In genomic region chr15:95951497-95951896, GRCm38 (mm10) we compare ENCODE assay signal across 11 mouse cellular contexts.
DNase-seq lines count a peak whose midpoint lies in the region; ATAC-seq and TF ChIP-seq lines count a peak whose summit lies in the region.
"Had no signal": no experiment of that assay in that cellular context is flagged by ENCODE, and none has a peak within 500 bp of the region (broad histone marks: within the 10 kb centered on the region; RNA-seq: fewer than 3 reads in every experiment).

No protein-coding gene starts in this region.

- no peak for TF ChIP-seq POLR2A in spleen, adult 2 months (IDR thresholded peaks at IDR 0.05; ENCODE audit: low read depth, low read length)

- H3K27ac ChIP-seq in hindbrain, embryonic 15.5 days (replicated peaks), result 0 out of 2 replicates have a peak overlapping the region, but pooled peaks have one; percentile 1
- no peak overlapping the region for H3K27ac ChIP-seq in hindbrain, embryonic 11.5 days (ENCODE audit: low read depth, low read length)
- H3K27ac ChIP-seq in spleen, adult 2 months (ENCODE audit: insufficient read depth, low read length), result peak overlapping the region; percentile 23; the same call in 1 of the 2 replicates
- H3K27ac ChIP-seq: hindbrain, embryonic 12.5 days had no signal

- no peak overlapping the region for H3K4me3 ChIP-seq in hindbrain, embryonic 15.5 days
- no peak overlapping the region for H3K4me3 ChIP-seq in hindbrain, embryonic 11.5 days (ENCODE audit: low read depth, low read length)
- no peak overlapping the region for H3K4me3 ChIP-seq in spleen, adult 2 months (ENCODE audit: extremely low read depth, insufficient read depth, insufficient read length)
- H3K4me3 ChIP-seq: hindbrain, embryonic 12.5 days had no signal

- H3K4me1 ChIP-seq in hindbrain, embryonic 15.5 days (replicated peaks), result peaks cover 9% of the 10 kb centered on the region
- no peaks in the 10 kb centered on the region for H3K4me1 ChIP-seq in hindbrain, embryonic 11.5 days (replicated peaks; ENCODE audit: control insufficient read depth, insufficient read depth, low read length)
- peaks cover 6% of the 10 kb centered on the region; the same call in 1 of the 2 replicates for H3K4me1 ChIP-seq in spleen, adult 2 months (ENCODE audit: control insufficient read depth, insufficient read depth, insufficient read length)

- 61% methylated on average over 5 of the region's 5 CpGs for WGBS in hindbrain, embryonic 15.5 days
- WGBS in hindbrain, embryonic 11.5 days, result 63% methylated on average over 5 of the region's 5 CpGs
- 50% methylated on average over 5 of the region's 5 CpGs for whole genome bisulfite sequencing in spleen, adult 2 months

- peaks cover 20% of the 10 kb centered on the region for H3K36me3 ChIP-seq in hindbrain, embryonic 15.5 days
- H3K36me3 ChIP-seq in hindbrain, embryonic 11.5 days (ENCODE audit: control insufficient read depth, insufficient read depth, low read length), result no peaks in the 10 kb centered on the region
- H3K36me3 ChIP-seq in spleen, adult 2 months (ENCODE audit: control insufficient read depth, insufficient read depth, low read length), result peaks cover 22% of the 10 kb centered on the region

- H3K27me3 ChIP-seq in hindbrain, embryonic 15.5 days, result no peaks in the 10 kb centered on the region
- no peaks in the 10 kb centered on the region for H3K27me3 ChIP-seq in hindbrain, embryonic 11.5 days (ENCODE audit: control insufficient read depth, insufficient read depth, low read length)
- H3K27me3 ChIP-seq in spleen, adult 2 months (ENCODE audit: control insufficient read depth, insufficient read depth, low read length), result no peaks in the 10 kb centered on the region
- H3K27me3 ChIP-seq: hindbrain, embryonic 12.5 days had no signal

- H3K4me2 ChIP-seq in hindbrain, embryonic 15.5 days, result no peak overlapping the region
- no peak overlapping the region for H3K4me2 ChIP-seq in hindbrain, embryonic 11.5 days (replicated peaks; ENCODE audit: low read depth, low read length)
- H3K4me2 ChIP-seq: hindbrain, embryonic 12.5 days had no signal

- DNase-seq in adrenal gland, adult (ENCODE audit: inconsistent age in 2 of 2, low spot score in 1 of 2), result peak; percentile 11 to 57
- DNase-seq in adrenal gland, adult 8-10 months, result no peak
- DNase-seq in hindbrain, embryonic 11.5 days (ENCODE audit: low spot score), result no peak
- DNase-seq in spleen, adult 2 months (ENCODE audit: low read depth in 1 of 2, low spot score in 2 of 2), result no peak
- DNase-seq in spleen, postnatal 36 days (ENCODE audit: low spot score in 2 of 2), result no peak
- no peak for DNase-seq in frontal cortex, postnatal 10 days (ENCODE audit: low spot score in 2 of 2)
- DNase-seq in thymus, postnatal 0 days (ENCODE audit: low spot score), result no peak
- DNase-seq: cerebellum, postnatal 36 days had no signal

- H3K9ac ChIP-seq in hindbrain, embryonic 15.5 days, result no peak overlapping the region
- no peak overlapping the region for H3K9ac ChIP-seq in hindbrain, embryonic 11.5 days (ENCODE audit: low read depth, low read length)
- H3K9ac ChIP-seq: hindbrain, embryonic 12.5 days had no signal

- no peaks in the 10 kb centered on the region for H3K9me3 ChIP-seq in hindbrain, embryonic 15.5 days
- H3K9me3 ChIP-seq in hindbrain, embryonic 11.5 days (ENCODE audit: control insufficient read depth, low read length), result no peaks in the 10 kb centered on the region
- H3K9me3 ChIP-seq: hindbrain, embryonic 12.5 days had no signal

- TF ChIP-seq CTCF in spleen, adult 2 months (IDR thresholded peaks at IDR 0.05; ENCODE audit: extremely low read depth, insufficient read depth, insufficient read length, insufficient replicate concordance), result no peak

- no peak for ATAC-seq in hindbrain, embryonic 15.5 days (ENCODE audit: low FRiP score, low read depth)
- ATAC-seq in hindbrain, embryonic 11.5 days (ENCODE audit: low FRiP score), result no peak
- ATAC-seq: lung, postnatal 0 days had no signal

Comparison
In these comparisons a context has a peak if more than half of its experiments do, and no peak if none do; other contexts are left out.
1. DNase-seq: peak in adrenal gland, adult (2 of 2); none in adrenal gland, adult 8-10 months (single experiment), hindbrain, embryonic 11.5 days (single experiment), spleen, adult 2 months (0 of 2), spleen, postnatal 36 days (0 of 2), frontal cortex, postnatal 10 days (0 of 2) and thymus, postnatal 0 days (single experiment).